Mouse (Mus musculus) embryonic fibroblast, embryonic 13.5 days (primary cell): ENCODE data around the gene Map4k3.

Experiments used
- CTCF ChIP-seq: IDR thresholded peaks from 2 replicates; pipeline ENCODE4 v1.5.1; 2011; ENCODE audit warnings: mild to moderate bottlenecking, control low read depth, low read length, moderate library complexity, borderline replicate concordance; ENCODE audit not compliant: insufficient read depth
- POLR2A ChIP-seq: IDR thresholded peaks from 2 replicates; pipeline ENCODE4 v1.6.1; 2011; ENCODE audit warnings: low read depth, mild to moderate bottlenecking, control low read depth, low read length, moderate library complexity

DNA sequence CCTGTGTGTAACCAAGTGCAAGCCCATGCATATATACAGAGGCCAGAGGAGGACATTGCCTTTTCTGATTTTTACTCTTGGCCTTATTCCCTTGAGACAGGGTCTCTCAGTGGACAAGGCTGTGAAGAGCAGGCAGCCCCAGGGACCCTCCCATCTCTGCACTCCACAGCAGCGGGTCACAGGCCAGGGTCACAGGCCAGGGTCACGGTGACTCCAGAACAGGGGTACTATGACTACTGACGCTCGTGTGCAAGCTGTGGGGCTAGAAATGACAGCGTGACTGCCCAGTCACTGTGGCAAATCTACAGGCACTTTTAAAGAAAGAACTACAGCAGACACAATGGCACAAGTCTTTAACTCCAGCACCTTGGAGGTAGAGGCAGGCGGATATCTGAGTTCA, 50.1 kb downstream of the Map4k3 start:
- TF ChIP-seq CTCF (no peak), POLR2A (no peak)
